Mouse (Mus musculus) cortical plate, adult 2 months (tissue): ENCODE results near the gene Dgkz.

Source experiments
- CTCF ChIP-seq: fragments of 200-500 bp; IDR thresholded peaks from 2 replicates; pipeline ENCODE4 v1.5.1; 2011; ENCODE audit warnings: mild to moderate bottlenecking, control low read depth, low read length; ENCODE audit not compliant: insufficient read depth; ENCODE audit errors: extremely low read depth
- POLR2A ChIP-seq: fragments of 200-500 bp; IDR thresholded peaks from 2 replicates; pipeline ENCODE4 v1.6.1; 2011; ENCODE audit warnings: mild to moderate bottlenecking, low read length, control low read depth; ENCODE audit not compliant: insufficient read depth; ENCODE audit errors: extremely low read depth

DNA sequence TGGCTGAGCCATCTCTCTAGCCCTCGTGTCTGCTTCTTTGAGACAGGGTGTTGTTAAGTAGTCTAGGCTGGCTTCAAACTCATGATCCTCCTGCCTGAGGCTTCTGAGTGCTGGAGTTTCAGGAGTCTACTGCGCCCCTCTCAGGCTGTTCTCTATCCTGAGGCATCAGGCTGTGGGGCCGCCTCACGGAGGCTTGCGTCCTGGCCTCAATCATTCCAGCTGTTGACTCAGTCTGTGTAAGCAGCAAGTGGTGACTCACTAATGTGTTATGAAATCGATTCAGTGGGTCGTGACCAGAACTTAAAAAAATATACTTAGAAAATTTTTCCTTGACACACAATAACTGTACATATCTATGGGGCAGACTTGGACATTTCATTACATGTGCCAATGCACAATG lies 29.0 kb upstream of the Dgkz start:
- TF ChIP-seq POLR2A = no peak
- TF ChIP-seq CTCF = no peak
